ENCODE assay signal across 7 mouse cellular contexts in genomic region chr11:71902304-71903019, GRCm38 (mm10).
A peak's percentile ranks its signal among the peaks of the same experiment; 100 is the strongest.
DNase-seq lines count a peak whose midpoint lies in the region; ATAC-seq lines count a peak whose summit lies in the region.

No protein-coding gene starts in this region.

- DNase-seq in brain, adult 2 months (ENCODE audit: low read depth, low spot score): peak; percentile 93
- peak; percentile 58 to 90 for DNase-seq in left cerebral cortex, postnatal 25 days (ENCODE audit: low spot score in 2 of 2)
- DNase-seq in spleen, adult 18-20 months: no peak
- no peak for DNase-seq in adipocyte (ENCODE audit: low spot score)

- intact Hi-C loops in left cerebral cortex, postnatal 25 days (cut with DNase I): loop anchor here (1.0 kb wide), 1 partner anchor 37 kb away; no protein-coding TSS in a partner anchor

- peak; percentile 56; the same call in 1 of the 2 replicates for ATAC-seq in cerebellum, adult (ENCODE audit: insufficient number of reproducible peaks, low FRiP score, low TSS enrichment)
- peak; percentile 98 for ATAC-seq in frontal cortex, adult (ENCODE audit: low TSS enrichment)
- ATAC-seq in CD4-positive, CD25-positive, alpha-beta regulatory T cell, adult 4 months: no peak

Comparison
In these comparisons a context has a peak if more than half of its experiments do, and no peak if none do; other contexts are left out.
1. DNase-seq: peak in brain, adult 2 months (single experiment) and left cerebral cortex, postnatal 25 days (2 of 2); none in spleen, adult 18-20 months (0 of 2) and adipocyte (single experiment).